Mouse (Mus musculus) lung, postnatal 0 days (tissue): ENCODE data around the gene Aspscr1.

ENCODE experiments used
- CTCF ChIP-seq: IDR thresholded peaks from 2 replicates; pipeline ENCODE4 v1.5.1; 2016; ENCODE audit warnings: antibody characterized with exemption, mild to moderate bottlenecking
- EP300 ChIP-seq: IDR thresholded peaks from 2 replicates; pipeline ENCODE4 v1.6.1; 2016; ENCODE audit warnings: antibody characterized with exemption, mild to moderate bottlenecking, control low read depth

DNA sequence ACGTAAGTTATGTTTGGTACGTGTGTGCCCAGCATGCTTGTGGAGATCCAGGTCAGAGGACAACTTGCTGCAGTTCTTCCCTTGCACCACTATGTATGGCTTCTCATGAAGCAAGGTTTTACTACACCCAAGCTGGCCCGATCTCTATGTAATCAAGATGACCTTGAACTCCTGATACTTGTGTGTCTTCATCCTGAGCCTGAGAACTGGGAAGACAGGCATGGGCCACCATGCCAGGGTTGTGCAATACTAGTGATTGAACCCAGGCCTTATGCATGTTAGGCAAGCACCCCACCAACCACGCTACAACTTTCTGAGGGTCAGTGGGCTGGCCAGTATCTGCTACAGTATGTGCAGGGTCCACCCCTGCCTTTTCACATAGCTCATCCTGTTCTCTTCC is 4.2 kb downstream of the Aspscr1 start:
- no peak for TF ChIP-seq CTCF
- no peak for TF ChIP-seq EP300
